Mouse (Mus musculus) kidney, embryonic 14.5 days (tissue): Measurements from ENCODE around the gene Sdhaf4. TPM values are rescaled to one million over a fixed set of nuclear protein-coding genes. Genes with fewer than 3 reads are reported as not detected.

ENCODE experiments used
- polyA plus RNA-seq: library from polyadenylated mRNA; unstranded; fragments of >200 nt; fragmentation: Nextera tagmentation; extraction: Ambion mirVana; gene quantifications from 2 replicates; pipeline ENCODE4 v1.2.1, GENCODE M21; 2014

Sdhaf4 gene
- polyA plus RNA-seq, 1 experiment from 2014 or later = 80.2 TPM

Other genes starting within 250 kb of the Sdhaf4 start
- 2.9 and 5.0 TPM in 2 replicates for gene B3gat2, start 243.9 kb downstream of the Sdhaf4 start, polyA plus RNA-seq
- 46.7 and 51.0 TPM in 2 replicates for gene Smap1, start 83.3 kb downstream of the Sdhaf4 start, polyA plus RNA-seq
- gene Fam135a, start 94.7 kb upstream of the Sdhaf4 start, polyA plus RNA-seq = 22.3 and 32.1 TPM in 2 replicates
- gene Col9a1, start 172.0 kb upstream of the Sdhaf4 start, polyA plus RNA-seq = 4.6 and 6.4 TPM in 2 replicates